Mouse (Mus musculus) stomach, embryonic 16.5 days (tissue): ENCODE data around the gene Ifit1bl2. TPM values are rescaled to one million over a fixed set of nuclear protein-coding genes. Genes with fewer than 3 reads are reported as not detected.
"Not testable (repeated sequence)": the region's sequence is repeated elsewhere in the genome, so short reads cannot be mapped to it uniquely, and the experiment has no call there.

Source experiments
- ATAC-seq: fragments of 200-750 bp; cut with Nextera tagmentation; 2 replicates; pipeline ENCODE4 v1.8.0; 2017; ENCODE audit warnings: moderate number of reproducible peaks, moderate TSS enrichment; ENCODE audit not compliant: insufficient read depth, low FRiP score
- H3K27ac ChIP-seq: fragments of 300-500 bp; sonication (generic); 2 replicates; pipeline ENCODE4 v1.5.1; 2014; ENCODE audit warnings: low read length
- H3K27me3 ChIP-seq: fragments of 300-500 bp; sonication (generic); 2 replicates; pipeline ENCODE4 v1.6.1; 2014; ENCODE audit warnings: low read length, control low read depth, mixed read lengths; ENCODE audit not compliant: control insufficient read depth, insufficient read depth
- H3K36me3 ChIP-seq: fragments of 300-500 bp; sonication (generic); 2 replicates; pipeline ENCODE4 v1.6.1; 2014; ENCODE audit warnings: low read length; ENCODE audit not compliant: control insufficient read depth, insufficient read depth
- H3K4me1 ChIP-seq: fragments of 300-500 bp; sonication (generic); 2 replicates; pipeline ENCODE4 v1.6.1; 2014; ENCODE audit warnings: low read length, control low read depth, mixed read lengths; ENCODE audit not compliant: control insufficient read depth, insufficient read depth
- H3K4me2 ChIP-seq: fragments of 300-500 bp; sonication (generic); 2 replicates; pipeline ENCODE4 v1.6.1; 2014; ENCODE audit warnings: low read depth, low read length, mixed read lengths
- H3K4me3 ChIP-seq: fragments of 300-500 bp; sonication (generic); replicated peaks from 2 replicates; pipeline ENCODE4 v1.5.1; 2014; ENCODE audit warnings: mild to moderate bottlenecking, low read length
- H3K9ac ChIP-seq: fragments of 300-500 bp; sonication (generic); 2 replicates; pipeline ENCODE4 v1.6.1; 2014; ENCODE audit warnings: low read length
- H3K9me3 ChIP-seq: fragments of 300-500 bp; sonication (generic); replicated peaks from 2 replicates; pipeline ENCODE4 v1.6.1; 2016; ENCODE audit warnings: low read length, control low read depth; ENCODE audit not compliant: control insufficient read depth
- WGBS: fragments of 180-500 bp; shearing (Covaris S2); extraction: QIAGEN DNeasy Blood & Tissue Kit; methylation state at CpG from one replicate; pipeline ENCODE4 v1.1.7; 2014; 5-methylcytosine and 5-hydroxymethylcytosine counted together
- polyA plus RNA-seq: library from polyadenylated mRNA; unstranded; fragments of >200 nt; fragmentation: Nextera tagmentation; extraction: Ambion mirVana; gene quantifications from 2 replicates; pipeline ENCODE4 v1.2.1, GENCODE M21; 2015

Gene Ifit1bl2
- polyA plus RNA-seq, 1 experiment from 2014 or later: 2.3 TPM

DNA sequence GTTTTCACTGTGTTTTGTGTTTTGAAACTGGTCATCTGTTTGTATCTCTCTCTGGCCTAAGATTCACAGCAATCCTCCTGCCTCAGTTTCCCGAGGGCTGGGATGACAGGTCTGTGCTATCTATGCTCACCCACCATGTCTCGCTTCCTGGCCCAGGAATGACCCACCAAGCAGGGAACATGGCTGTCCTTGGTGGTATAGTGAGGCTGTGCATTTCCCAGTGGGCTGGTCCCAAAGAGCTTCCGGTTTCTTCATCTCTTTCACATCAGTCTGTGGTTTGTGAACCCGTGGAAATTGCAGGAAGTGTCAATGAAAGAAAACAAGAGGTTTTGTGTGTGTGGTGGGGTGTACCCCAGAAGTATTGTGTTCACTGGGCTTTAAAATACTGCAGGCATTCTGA, 15.9 kb downstream of the Ifit1bl2 start:
- no peak overlapping the region for H3K27ac ChIP-seq
- H3K4me2 ChIP-seq: no peak overlapping the region
- no peaks in the 10 kb centered on the region for H3K9me3 ChIP-seq
- ATAC-seq: no peak
- H3K27me3 ChIP-seq: no peaks in the 10 kb centered on the region
- no peak overlapping the region for H3K9ac ChIP-seq
- H3K36me3 ChIP-seq: no peaks in the 10 kb centered on the region
- H3K4me1 ChIP-seq: no peaks in the 10 kb centered on the region
- no peak overlapping the region for H3K4me3 ChIP-seq
- WGBS: 79% methylated on average over 4 of the region's 4 CpGs

- no peak overlapping the region for H3K4me2 ChIP-seq
- no peak overlapping the region for H3K4me3 ChIP-seq
- H3K9ac ChIP-seq: no peak overlapping the region
- H3K27me3 ChIP-seq: no peaks in the 10 kb centered on the region
- H3K36me3 ChIP-seq: no peaks in the 10 kb centered on the region
- H3K9me3 ChIP-seq: no peaks in the 10 kb centered on the region
- no peak for ATAC-seq
- WGBS: 91% methylated on average over 6 of the region's 6 CpGs
- H3K4me1 ChIP-seq: no peaks in the 10 kb centered on the region
- no peak overlapping the region for H3K27ac ChIP-seq
These were observed 16.8 kb downstream of the Ifit1bl2 start for GRCm38 (mm10) chr19:34623781-34624180.

- 71% methylated on average over 5 of the region's 5 CpGs for WGBS
- H3K36me3 ChIP-seq: no peaks in the 10 kb centered on the region
- no peaks in the 10 kb centered on the region for H3K27me3 ChIP-seq
- no peaks in the 10 kb centered on the region for H3K9me3 ChIP-seq
- H3K9ac ChIP-seq: no peak overlapping the region
- no peak overlapping the region for H3K4me2 ChIP-seq
- H3K27ac ChIP-seq: no peak overlapping the region
- H3K4me3 ChIP-seq: no peak overlapping the region
- no peaks in the 10 kb centered on the region for H3K4me1 ChIP-seq
- no peak for ATAC-seq
These were observed 19.7 kb downstream of the Ifit1bl2 start for GRCm38 (mm10) chr19:34620871-34621270.

DNA sequence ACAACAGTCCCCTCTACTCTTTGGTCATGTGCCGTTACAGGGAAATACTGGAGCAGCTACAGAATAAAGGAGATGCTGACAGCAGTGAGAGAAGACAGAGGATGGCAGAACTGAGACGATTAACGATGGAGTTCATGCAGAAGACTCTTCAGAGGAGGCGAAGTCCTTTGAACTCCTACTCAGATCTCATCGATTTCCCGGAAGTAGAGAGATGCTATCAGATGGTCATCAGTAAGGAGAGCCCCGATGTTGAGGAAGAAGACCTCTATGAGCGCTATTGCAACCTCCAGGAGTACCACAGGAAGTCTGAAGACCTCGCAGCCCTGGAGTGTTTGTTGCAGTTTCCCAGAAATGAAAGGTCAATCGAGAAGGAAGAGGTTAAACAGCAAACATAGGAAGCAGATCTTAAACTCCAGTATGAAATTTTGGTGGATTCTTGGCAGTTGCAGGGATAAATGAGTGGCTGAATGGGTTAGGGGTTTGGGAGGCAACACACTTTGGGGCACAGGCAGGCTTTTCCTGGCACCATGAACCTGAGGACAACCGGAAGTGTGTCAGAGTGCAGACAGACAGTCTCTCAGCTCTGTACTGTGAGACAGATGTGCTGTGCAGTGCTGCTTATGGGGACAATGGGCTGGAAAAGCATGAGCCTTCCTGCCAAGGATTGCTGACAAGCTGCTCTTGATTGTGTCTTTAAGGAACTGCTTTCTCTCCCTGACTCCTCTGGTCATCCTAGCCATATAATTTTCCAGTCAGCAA, 28.1 kb downstream of the Ifit1bl2 start:
- WGBS: 82% methylated on average over 5 of the region's 11 CpGs

DNA sequence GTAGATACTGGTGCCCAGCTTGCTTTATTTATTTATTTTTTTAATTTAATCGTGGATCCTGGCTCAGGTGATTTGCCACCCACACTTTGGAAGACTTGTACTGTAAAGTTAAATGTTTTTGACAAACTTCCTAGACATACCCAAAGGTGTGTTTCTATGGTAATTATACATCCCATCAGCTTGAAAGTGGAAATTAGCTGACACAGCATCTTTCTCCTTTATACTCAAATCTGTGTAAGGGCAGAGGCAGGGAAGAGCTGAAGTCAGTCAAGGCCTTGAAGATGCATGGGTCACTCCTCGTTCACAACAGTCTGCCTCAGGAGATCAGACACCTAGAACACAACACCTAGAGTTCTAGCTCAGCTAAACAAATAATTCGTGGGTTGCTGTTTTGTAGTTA, 30.4 kb downstream of the Ifit1bl2 start:
- ATAC-seq, H3K4me1 ChIP-seq, H3K9ac ChIP-seq, H3K27me3 ChIP-seq, H3K9me3 ChIP-seq, H3K4me2 ChIP-seq, H3K27ac ChIP-seq, H3K4me3 ChIP-seq, H3K36me3 ChIP-seq: not testable (repeated sequence)
- 75% methylated on average over 3 of the region's 3 CpGs for WGBS

More for the DNA sequence above, 28.1 kb downstream of the Ifit1bl2 start:
- not testable (repeated sequence) for ATAC-seq, H3K9me3 ChIP-seq, H3K36me3 ChIP-seq, H3K27me3 ChIP-seq, H3K27ac ChIP-seq, H3K4me2 ChIP-seq, H3K4me3 ChIP-seq, H3K4me1 ChIP-seq, H3K9ac ChIP-seq

DNA sequence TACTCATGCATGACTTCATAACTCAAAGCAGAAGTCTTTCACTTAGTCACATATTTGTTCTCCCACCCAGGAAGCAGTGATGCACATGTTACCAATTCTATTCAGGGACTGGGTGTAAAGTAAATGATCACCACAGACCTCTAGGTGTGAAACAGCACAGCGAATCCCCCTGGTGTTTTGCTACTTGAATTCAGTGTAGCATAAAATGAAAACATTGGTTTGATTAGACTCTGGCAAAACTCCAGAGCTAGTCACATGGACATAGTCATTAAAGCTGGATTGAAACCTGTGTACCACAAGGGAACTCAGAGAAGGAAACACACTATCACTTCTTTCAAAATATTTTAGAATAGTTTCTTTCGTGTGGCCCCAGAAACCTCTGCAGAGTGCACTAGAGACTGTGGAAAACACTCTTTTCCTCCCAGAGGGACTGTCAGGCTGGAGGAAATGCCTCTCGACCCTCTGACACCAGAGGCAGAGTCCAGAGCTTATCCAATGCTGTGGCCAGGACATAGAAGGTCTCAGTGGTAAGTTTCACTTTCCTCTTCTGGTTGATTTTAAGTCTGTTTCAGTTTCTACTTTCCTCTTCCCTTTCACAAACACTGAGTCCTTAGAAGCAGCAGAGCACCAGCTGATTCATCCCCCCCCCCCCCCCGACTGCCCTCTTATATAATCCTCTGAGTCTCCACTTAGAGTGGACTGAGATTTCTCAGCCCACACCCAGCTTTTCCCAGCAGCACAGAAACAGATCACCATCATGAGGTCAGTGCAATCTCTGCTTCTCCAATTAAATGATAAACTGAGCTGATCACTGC, 33.1 kb downstream of the Ifit1bl2 start, which contains the start of gene Ifit3b:
Gene Ifit3b, plus strand, starts transcription at position 734 of the 815 bp plus-strand sequence.
- H3K4me1 ChIP-seq, H3K36me3 ChIP-seq, H3K9ac ChIP-seq, H3K4me2 ChIP-seq, H3K27me3 ChIP-seq, H3K4me3 ChIP-seq, H3K9me3 ChIP-seq, H3K27ac ChIP-seq: not testable (repeated sequence)
- ATAC-seq: peak; percentile 75
- 31% methylated on average over 4 of the region's 4 CpGs for whole genome bisulfite sequencing

DNA sequence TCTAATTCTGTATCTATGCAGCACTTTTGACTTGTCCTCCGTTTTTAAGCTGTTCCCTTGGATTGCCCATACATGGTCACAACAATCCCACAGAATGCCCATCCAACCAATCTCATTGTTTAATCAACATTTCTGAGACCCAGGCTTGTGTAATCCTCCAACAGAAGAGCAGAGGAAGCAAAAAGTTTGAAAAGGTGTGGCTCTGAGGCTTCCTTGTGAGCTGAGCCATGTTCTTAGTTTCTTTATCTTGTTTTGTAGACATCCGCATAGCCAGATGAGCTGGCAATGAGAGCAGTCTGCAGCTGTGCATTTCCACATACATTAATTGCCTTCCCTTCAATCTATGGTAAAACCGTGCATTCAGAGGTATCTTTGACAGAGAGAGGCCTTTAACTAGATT, 35.1 kb downstream of the Ifit1bl2 start:
- H3K9me3 ChIP-seq: no peaks in the 10 kb centered on the region
- H3K4me3 ChIP-seq: no peak overlapping the region
- no peak overlapping the region for H3K27ac ChIP-seq
- ATAC-seq: no peak
- 82% methylated on average over 3 of the region's 3 CpGs for WGBS
- H3K9ac ChIP-seq: no peak overlapping the region
- no peaks in the 10 kb centered on the region for H3K4me1 ChIP-seq
- no peaks in the 10 kb centered on the region for H3K27me3 ChIP-seq
- H3K36me3 ChIP-seq: no peaks in the 10 kb centered on the region
- no peak overlapping the region for H3K4me2 ChIP-seq

- H3K9me3 ChIP-seq, H3K27ac ChIP-seq, H3K27me3 ChIP-seq, H3K9ac ChIP-seq, H3K36me3 ChIP-seq, H3K4me2 ChIP-seq, H3K4me1 ChIP-seq, H3K4me3 ChIP-seq: not testable (repeated sequence)
- WGBS: 36% methylated on average over 1 of the region's 1 CpGs
- ATAC-seq: peak; percentile 50; the same call in 1 of the 2 replicates
These were observed 38.7 kb downstream of the Ifit1bl2 start, which contains the start of gene Ifit1bl1 for GRCm38 (mm10) chr19:34601888-34602287. TSS of gene Ifit1bl1 (minus strand) at chr19:34601956.

GRCm38 (mm10) chr19:34599250-34599649, 41.3 kb downstream of the Ifit1bl2 start:
- H3K36me3 ChIP-seq, H3K27ac ChIP-seq, H3K4me2 ChIP-seq, H3K4me1 ChIP-seq, H3K4me3 ChIP-seq, H3K9ac ChIP-seq, H3K9me3 ChIP-seq, H3K27me3 ChIP-seq: not testable (repeated sequence)
- ATAC-seq: 0 out of 2 replicates have a peak, but pooled peaks have one; percentile 51
